Mouse (Mus musculus) lung, postnatal 14 days (tissue): Measurements from ENCODE around the gene Smpd2.

ENCODE experiments used
- DNase-seq: peaks from one replicate; pipeline ENCODE4 v3.0.0; 2021

Smpd2 gene

GRCm38 (mm10) chr10:41450780-41451522 is 39.2 kb downstream of the Smpd2 start:
- DNase-seq: no peak

DNA sequence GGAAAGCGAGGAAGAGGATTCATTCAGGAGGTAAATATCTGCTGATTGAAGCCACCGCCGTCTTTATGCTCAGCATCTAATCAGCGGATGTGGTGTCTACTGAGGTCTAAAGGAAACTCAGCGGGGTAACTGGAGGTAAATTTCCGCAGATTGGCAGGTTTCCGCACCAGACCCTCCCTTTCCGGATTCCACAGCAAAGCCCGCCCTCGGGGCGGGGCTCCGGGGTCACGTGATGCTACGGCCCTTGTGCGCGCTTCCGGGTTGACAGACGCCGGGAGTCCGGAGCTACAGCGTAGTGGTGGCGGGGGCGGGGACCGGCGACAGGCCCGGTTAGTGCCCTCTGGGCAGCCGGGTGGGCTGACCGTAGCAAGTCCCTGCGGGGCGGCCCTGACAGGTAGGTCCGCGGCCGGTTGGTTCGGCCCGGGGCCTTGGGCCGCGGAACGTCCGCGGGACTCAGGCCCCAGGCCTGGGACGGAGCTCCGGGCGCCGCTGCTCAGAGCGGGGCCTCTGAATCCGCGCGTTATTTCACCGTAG is 40.0 kb downstream of the Smpd2 start, which contains the start of gene Zbtb24:
Gene Zbtb24 (plus strand): TSS at position 247 of the 534 bp plus-strand sequence.
- DNase-seq: peak; percentile 97

DNA sequence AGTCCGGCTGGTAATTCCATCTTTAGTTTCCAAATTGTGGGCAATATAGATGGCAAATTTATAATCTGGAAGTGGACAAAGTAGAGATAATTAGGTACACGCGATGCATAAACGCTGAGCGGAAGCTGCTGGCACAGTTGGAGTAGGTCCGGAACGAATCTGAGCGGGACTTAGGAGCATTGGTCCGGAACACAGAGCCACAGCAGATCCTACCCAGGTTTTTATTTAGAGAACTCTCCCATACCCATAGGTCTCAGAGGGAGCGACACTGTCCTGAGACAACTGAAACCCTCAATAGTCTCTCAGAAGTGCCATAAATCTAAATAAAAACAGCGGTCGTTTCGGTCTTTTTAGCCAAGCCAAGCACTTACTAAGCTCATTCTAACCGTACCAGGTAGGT is 40.5 kb downstream of the Smpd2 start:
- peak; percentile 19 for DNase-seq

DNA sequence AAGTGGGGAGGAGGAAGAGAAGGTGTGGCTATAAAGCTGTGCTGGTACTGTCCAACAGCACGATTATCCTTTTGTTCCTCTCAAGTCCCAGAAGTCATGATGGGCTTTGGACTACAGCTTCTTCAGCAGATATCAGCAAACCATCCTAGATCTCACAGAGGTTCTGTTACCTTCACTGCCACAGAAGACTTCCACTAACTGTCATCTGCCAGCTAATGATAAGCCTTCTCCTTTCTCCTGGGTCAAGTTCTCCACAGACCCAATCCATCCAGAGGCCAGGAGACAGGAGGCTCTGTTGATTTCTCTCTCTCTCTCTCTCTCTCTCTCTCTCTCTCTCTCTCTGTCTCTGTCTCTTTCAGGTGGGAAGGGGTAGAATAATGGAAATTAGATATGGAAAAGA is 42.0 kb downstream of the Smpd2 start:
- DNase-seq: no peak
